Mouse (Mus musculus) midbrain, postnatal 0 days (tissue): Measurements from ENCODE around the gene Akap13. TPM values are rescaled to one million over a fixed set of nuclear protein-coding genes. Genes with fewer than 3 reads are reported as not detected.

Experiments
- ATAC-seq: fragments of 200-750 bp; cut with Nextera tagmentation; 2 replicates; pipeline ENCODE4 v1.8.0; 2017; ENCODE audit warnings: moderate number of reproducible peaks, mild to moderate bottlenecking, moderate TSS enrichment, moderate library complexity; ENCODE audit not compliant: low FRiP score
- DNase-seq: peaks from one replicate; pipeline ENCODE4 v3.0.0-alpha.2; 2015; ENCODE audit warnings: low spot score
- H3K27ac ChIP-seq: fragments of 300-500 bp; sonication (generic); 2 replicates; pipeline ENCODE4 v1.5.1; 2014; ENCODE audit warnings: low read depth, mild to moderate bottlenecking, low read length, mixed read lengths
- H3K27me3 ChIP-seq: fragments of 300-500 bp; sonication (generic); 2 replicates; pipeline ENCODE4 v1.6.1; 2014; ENCODE audit warnings: low read length, control low read depth, mixed read lengths; ENCODE audit not compliant: insufficient read depth
- H3K36me3 ChIP-seq: fragments of 300-500 bp; sonication (generic); 2 replicates; pipeline ENCODE4 v1.6.1; 2014; ENCODE audit warnings: low read length, control low read depth, mixed read lengths; ENCODE audit not compliant: insufficient read depth
- H3K4me1 ChIP-seq: fragments of 300-500 bp; sonication (generic); 2 replicates; pipeline ENCODE4 v1.6.1; 2014; ENCODE audit warnings: mild to moderate bottlenecking, control low read depth, antibody characterized with exemption, low read length, mixed read lengths; ENCODE audit not compliant: insufficient read depth
- H3K4me2 ChIP-seq: fragments of 300-500 bp; sonication (generic); 2 replicates; pipeline ENCODE4 v1.6.1; 2014; ENCODE audit warnings: low read depth, mild to moderate bottlenecking, low read length, mixed read lengths; ENCODE audit not compliant: poor library complexity, severe bottlenecking
- H3K4me3 ChIP-seq: fragments of 300-500 bp; sonication (generic); 2 replicates; pipeline ENCODE4 v1.5.1; 2014; ENCODE audit warnings: low read depth, mild to moderate bottlenecking, low read length, moderate library complexity
- H3K9ac ChIP-seq: fragments of 300-500 bp; sonication (generic); replicated peaks from 2 replicates; pipeline ENCODE4 v1.6.1; 2014; ENCODE audit warnings: mild to moderate bottlenecking, low read length, moderate library complexity, mixed read lengths; ENCODE audit not compliant: poor library complexity, severe bottlenecking
- H3K9me3 ChIP-seq: fragments of 300-500 bp; sonication (generic); 2 replicates; pipeline ENCODE4 v1.6.1; 2016; ENCODE audit warnings: low read length, control low read depth
- CTCF ChIP-seq: IDR thresholded peaks from 2 replicates; pipeline ENCODE4 v1.5.1; 2016; ENCODE audit warnings: antibody characterized with exemption, mild to moderate bottlenecking
- WGBS: fragments of 180-500 bp; shearing (Covaris S2); extraction: QIAGEN DNeasy Blood & Tissue Kit; methylation state at CpG from one replicate; pipeline ENCODE4 v1.1.7; 2014; 5-methylcytosine and 5-hydroxymethylcytosine counted together
- polyA plus RNA-seq: library from polyadenylated mRNA; unstranded; fragments of >200 nt; fragmentation: Nextera tagmentation; extraction: Ambion mirVana; gene quantifications from 2 replicates; pipeline ENCODE4 v1.2.1, GENCODE M21; 2015
- total RNA-seq: library from RNA; depleted of rRNA; stranded (reverse); fragments of >200 nt; gene quantifications from 2 replicates; pipeline ENCODE4 v1.2.3, GENCODE M21; 2014

The Akap13 gene
- total and polyA plus RNA-seq, 2 experiments from 2014 or later: 11.7 to 24.6 TPM

GRCm38 (mm10) chr7:75575800-75576585, 120.7 kb downstream of the Akap13 start:
- Histone ChIP-seq H3K4me1 (no peaks in the 10 kb centered on the region), H3K27ac (no peak overlapping the region), H3K27me3 (no peaks in the 10 kb centered on the region), H3K4me3 (no peak overlapping the region), H3K9ac (no peak overlapping the region), H3K36me3 (no peaks in the 10 kb centered on the region), H3K4me2 (no peak overlapping the region), H3K9me3 (no peaks in the 10 kb centered on the region)
- no peak for TF ChIP-seq CTCF
- DNase-seq (no peak), ATAC-seq (no peak)
- 98% methylated on average over 1 of the region's 1 CpGs for WGBS

GRCm38 (mm10) chr7:75576851-75577250, 121.5 kb downstream of the Akap13 start:
- Histone ChIP-seq H3K36me3 (no peaks in the 10 kb centered on the region), H3K4me3 (no peak overlapping the region), H3K27ac (no peak overlapping the region), H3K9ac (no peak overlapping the region), H3K9me3 (no peaks in the 10 kb centered on the region), H3K4me1 (no peaks in the 10 kb centered on the region), H3K4me2 (no peak overlapping the region), H3K27me3 (no peaks in the 10 kb centered on the region)
- DNase-seq (no peak), ATAC-seq (no peak)
- TF ChIP-seq CTCF: no peak
- WGBS: 94% methylated on average over 2 of the region's 2 CpGs

GRCm38 (mm10) chr7:75577353-75577752, 122.0 kb downstream of the Akap13 start:
- H3K27me3 ChIP-seq: no peaks in the 10 kb centered on the region
- H3K9ac ChIP-seq: no peak overlapping the region
- no peaks in the 10 kb centered on the region for H3K9me3 ChIP-seq
- no peak overlapping the region for H3K4me2 ChIP-seq
- no peak overlapping the region for H3K4me3 ChIP-seq
- no peak for ATAC-seq
- H3K36me3 ChIP-seq: no peaks in the 10 kb centered on the region
- no peaks in the 10 kb centered on the region for H3K4me1 ChIP-seq
- WGBS: 91% methylated on average over 6 of the region's 6 CpGs
- H3K27ac ChIP-seq: no peak overlapping the region
- no peak for DNase-seq
- TF ChIP-seq CTCF: no peak

GRCm38 (mm10) chr7:75578647-75579046, 123.3 kb downstream of the Akap13 start:
- Histone ChIP-seq H3K27ac (no peak overlapping the region), H3K36me3 (no peaks in the 10 kb centered on the region), H3K9ac (no peak overlapping the region), H3K4me2 (no peak overlapping the region), H3K27me3 (no peaks in the 10 kb centered on the region), H3K4me3 (no peak overlapping the region), H3K4me1 (no peaks in the 10 kb centered on the region), H3K9me3 (no peaks in the 10 kb centered on the region)
- 88% methylated on average over 4 of the region's 4 CpGs for WGBS
- ATAC-seq (no peak), DNase-seq (no peak)
- no peak for TF ChIP-seq CTCF

GRCm38 (mm10) chr7:75582091-75582490, 126.8 kb downstream of the Akap13 start:
- H3K4me3 ChIP-seq: no peak overlapping the region
- DNase-seq (no peak), ATAC-seq (no peak)
- H3K36me3 ChIP-seq: no peaks in the 10 kb centered on the region
- no peaks in the 10 kb centered on the region for H3K27me3 ChIP-seq
- TF ChIP-seq CTCF: no peak
- H3K9me3 ChIP-seq: no peaks in the 10 kb centered on the region
- H3K4me1 ChIP-seq: no peaks in the 10 kb centered on the region
- no peak overlapping the region for H3K27ac ChIP-seq
- H3K9ac ChIP-seq: no peak overlapping the region
- WGBS: 94% methylated on average over 4 of the region's 4 CpGs
- no peak overlapping the region for H3K4me2 ChIP-seq

GRCm38 (mm10) chr7:75584100-75584499, 128.8 kb downstream of the Akap13 start:
- Histone ChIP-seq H3K9ac (no peak overlapping the region), H3K27me3 (no peaks in the 10 kb centered on the region), H3K4me2 (no peak overlapping the region), H3K9me3 (no peaks in the 10 kb centered on the region), H3K36me3 (no peaks in the 10 kb centered on the region), H3K4me1 (no peaks in the 10 kb centered on the region), H3K27ac (no peak overlapping the region), H3K4me3 (no peak overlapping the region)
- 92% methylated on average over 2 of the region's 2 CpGs for WGBS
- no peak for ATAC-seq
- no peak for DNase-seq
- no peak for TF ChIP-seq CTCF
